Comparison of ENCODE assay signal across 8 mouse cellular contexts in genomic region chr19:25236596-25237491, GRCm38 (mm10). TPM values are rescaled to one million over a fixed set of nuclear protein-coding genes. Genes with fewer than 3 reads are reported as not detected.
A peak's percentile ranks its signal among the peaks of the same experiment; 100 is the strongest.
DNase-seq lines count a peak whose midpoint lies in the region; ATAC-seq lines count a peak whose summit lies in the region.

Gene Kank1 (plus strand): TSS chr19:25236975.

- intact Hi-C loops in gastrocnemius, postnatal 36 days (cut with DNase I) = no loop called here
- intact Hi-C loops in left cerebral cortex, postnatal 14 days (cut with DNase I) = loop anchor here (5.0 to 10.0 kb wide), 2 partner anchors 85 to 102 kb away; no protein-coding TSS in a partner anchor

- peak within 1 kb of the TSS; percentile 91 for H3K4me3 ChIP-seq in megakaryocyte, embryonic 14.5 days (replicated peaks)

- H3K27me3 ChIP-seq in megakaryocyte, embryonic 14.5 days (replicated peaks) = peaks cover 60% of the 10 kb centered on the region

- no peaks in the 10 kb centered on the region for H3K9me3 ChIP-seq in megakaryocyte, embryonic 14.5 days

- DNase-seq in adrenal gland, postnatal 10 days = peak; percentile 85
- peak; percentile 87 for DNase-seq in embryo, embryonic 11 days
- DNase-seq in gastrocnemius, postnatal 36 days = peak; percentile 29 to 55
- DNase-seq in induced T-regulatory cell, adult 2 months (ENCODE audit: low read depth) = peak; percentile 27
- peak; percentile 9 to 54 for DNase-seq in left cerebral cortex, postnatal 14 days (ENCODE audit: low spot score in 2 of 2)
- DNase-seq in right cerebral cortex, postnatal 14 days = peak; percentile 37

- peaks cover 18% of the 10 kb centered on the region for H3K4me1 ChIP-seq in megakaryocyte, embryonic 14.5 days

- no peaks in the 10 kb centered on the region for H3K36me3 ChIP-seq in megakaryocyte, embryonic 14.5 days (replicated peaks; ENCODE audit: low read length)

- ATAC-seq in activated CD4-positive, CD25-positive, alpha-beta regulatory T cell, adult 4 months = no peak

RNA-seq across cellular contexts. Expression of gene Kank1, which starts in this region (rescaled TPM):
- 10 to 100 TPM; 25.5 to 34.1 TPM for total RNA-seq in adrenal gland, postnatal 10 days (2021)
- total RNA-seq in gastrocnemius, postnatal 36 days (2021) = 10 to 100 TPM; 12.6 to 13.5 TPM
- total RNA-seq in left cerebral cortex, postnatal 14 days (2021) = 10 to 100 TPM; 24.5 to 24.6 TPM
- polyA plus RNA-seq in megakaryocyte, embryonic 14.5 days (2012; ENCODE audit: insufficient read depth, low replicate concordance) = 0.12 and 0.76 TPM in 2 replicates
- polyA plus RNA-seq in activated CD4-positive, CD25-positive, alpha-beta regulatory T cell, adult 4 months (2017; shearing (Covaris generic)) = not detected

Comparison
In these comparisons a context has a peak if more than half of its experiments do, and no peak if none do; other contexts are left out.
1. DNase-seq: peak in every context shown above with its lines; median percentile 87 in embryo, embryonic 11 days; 85 in adrenal gland, postnatal 10 days; 42 in gastrocnemius, postnatal 36 days; 37 in right cerebral cortex, postnatal 14 days; 32 in left cerebral cortex, postnatal 14 days; 27 in induced T-regulatory cell, adult 2 months.